Mouse (Mus musculus) lung, postnatal 10 days (tissue): ENCODE measurements around the gene Ablim2.
A peak's percentile ranks its signal among the peaks of the same experiment; 100 is the strongest.

Source experiments
- DNase-seq: peaks from one replicate; pipeline ENCODE4 v3.0.0; 2021

Gene Ablim2

GRCm38 (mm10) chr5:35890985-35891730 lies 133.5 kb downstream of the Ablim2 start:
- DNase-seq: no peak

GRCm38 (mm10) chr5:35892363-35892762 lies 134.7 kb downstream of the Ablim2 start:
- no peak for DNase-seq

DNA sequence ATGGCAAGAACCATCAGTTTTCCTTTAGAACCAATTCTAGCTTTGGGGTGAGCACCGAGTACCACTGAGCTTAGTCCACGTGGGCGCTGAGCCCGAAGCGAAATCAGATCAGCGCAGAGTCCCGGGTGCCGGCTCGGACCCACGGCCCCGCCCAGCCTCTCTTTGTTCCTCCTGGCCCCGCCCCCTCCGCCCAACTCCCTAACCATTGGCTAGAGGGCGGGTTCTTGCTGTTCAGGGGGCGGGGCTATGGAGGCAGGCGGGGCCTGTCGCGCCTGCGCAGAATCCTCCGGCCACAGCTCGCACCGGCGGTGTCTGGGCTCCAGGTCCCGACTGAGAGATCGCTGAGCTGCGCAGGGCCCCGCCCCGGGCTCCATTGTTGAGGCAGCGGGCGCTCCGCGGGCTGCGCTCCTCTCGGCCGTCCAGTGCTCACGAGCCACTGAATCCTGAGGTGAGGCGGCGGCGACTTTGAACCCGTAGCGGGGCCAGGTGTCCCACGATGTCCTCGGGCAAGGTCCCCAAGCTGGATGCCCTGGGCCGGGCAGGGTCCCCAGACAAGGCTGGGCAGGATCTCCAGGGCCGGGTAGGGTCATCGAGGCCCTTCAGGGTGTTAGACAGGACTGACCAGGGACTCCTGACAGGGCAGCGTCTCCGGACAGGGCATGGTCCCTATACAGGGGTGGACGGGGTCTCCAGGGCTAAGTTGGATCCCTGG lies 135.6 kb downstream of the Ablim2 start, which contains the start of gene Afap1:
Afap1 (plus strand) TSS at position 227 of the 712 bp plus-strand sequence.
- peak; percentile 100 for DNase-seq

DNA sequence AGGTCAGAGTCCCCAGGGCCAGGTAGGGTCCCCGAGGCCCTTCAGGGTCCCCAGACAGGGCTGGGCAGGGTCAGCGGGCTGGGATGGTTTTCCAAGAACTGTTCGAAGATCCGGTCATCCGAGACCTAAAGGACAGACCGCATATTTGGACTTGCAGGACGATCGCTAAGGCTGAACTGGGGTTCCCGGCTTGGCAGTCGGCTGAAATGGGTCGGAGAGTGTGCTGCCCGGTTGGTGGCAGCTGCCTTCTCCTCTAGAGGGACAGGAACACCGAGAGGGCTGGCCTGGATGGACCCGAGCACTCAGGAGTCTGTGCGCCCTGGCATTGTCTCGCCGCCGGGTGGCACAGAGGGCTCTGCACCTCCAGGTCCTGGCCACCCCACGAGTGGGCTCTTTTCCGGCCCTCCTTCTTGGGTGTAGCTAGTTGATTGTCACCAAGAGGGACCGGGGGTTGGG lies 136.2 kb downstream of the Ablim2 start:
- DNase-seq: peak; percentile 86

DNA sequence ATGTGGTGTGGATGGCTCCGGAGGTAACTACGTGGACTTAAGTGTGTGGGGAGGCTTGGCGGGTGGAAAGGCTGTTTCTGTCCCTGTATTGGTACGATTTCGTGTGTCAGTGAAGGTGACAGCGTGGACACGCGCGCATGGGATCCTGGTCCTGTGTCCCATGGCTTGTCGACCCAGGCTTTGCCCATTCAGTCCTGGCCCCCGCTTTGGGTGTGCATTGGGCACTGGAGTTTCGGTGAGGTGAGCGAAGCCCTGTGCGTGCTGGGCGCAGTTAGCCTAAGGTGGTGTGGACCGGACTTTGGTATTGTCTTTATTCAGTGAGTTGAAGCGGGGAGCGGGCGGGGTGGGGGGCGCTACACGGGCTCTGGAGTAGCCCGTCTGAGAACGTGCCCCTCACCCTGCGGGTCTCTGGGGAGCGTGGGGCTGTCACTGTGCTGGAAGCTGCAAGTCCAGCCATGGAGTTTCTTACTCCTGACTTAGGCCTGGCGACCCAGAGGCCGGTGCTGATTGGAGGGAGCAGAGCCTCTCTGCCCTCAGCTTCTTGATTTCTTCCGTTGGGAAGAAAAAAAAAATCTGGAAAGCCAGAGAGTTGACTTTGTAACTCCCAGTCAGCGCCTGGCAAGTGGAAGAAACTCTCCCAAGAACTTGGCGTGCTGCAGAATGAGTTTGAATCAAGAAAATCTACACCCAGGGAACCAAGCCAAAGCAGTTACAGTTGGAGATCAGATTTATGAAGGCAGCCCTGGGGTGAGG lies 136.8 kb downstream of the Ablim2 start:
- peak; percentile 58 for DNase-seq

DNA sequence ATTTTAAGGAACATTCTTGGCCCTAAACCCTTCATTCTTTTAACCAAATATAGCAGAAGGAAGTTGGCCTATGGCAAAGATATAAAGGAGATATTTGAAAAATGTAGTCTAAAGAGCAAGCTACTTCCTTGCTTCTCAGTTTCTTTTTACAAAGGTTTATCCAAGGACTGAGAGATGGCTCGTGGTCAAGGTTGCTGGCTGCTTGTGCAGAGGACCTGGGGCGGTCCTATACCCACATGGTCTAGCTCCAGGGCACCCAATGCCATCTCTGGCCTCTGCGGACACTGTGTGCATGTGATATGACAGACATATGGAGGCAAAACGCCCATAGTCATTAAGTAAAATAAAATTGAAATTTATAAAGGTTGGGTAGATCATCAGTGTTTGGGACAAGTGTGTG lies 138.2 kb downstream of the Ablim2 start:
- DNase-seq: no peak

DNA sequence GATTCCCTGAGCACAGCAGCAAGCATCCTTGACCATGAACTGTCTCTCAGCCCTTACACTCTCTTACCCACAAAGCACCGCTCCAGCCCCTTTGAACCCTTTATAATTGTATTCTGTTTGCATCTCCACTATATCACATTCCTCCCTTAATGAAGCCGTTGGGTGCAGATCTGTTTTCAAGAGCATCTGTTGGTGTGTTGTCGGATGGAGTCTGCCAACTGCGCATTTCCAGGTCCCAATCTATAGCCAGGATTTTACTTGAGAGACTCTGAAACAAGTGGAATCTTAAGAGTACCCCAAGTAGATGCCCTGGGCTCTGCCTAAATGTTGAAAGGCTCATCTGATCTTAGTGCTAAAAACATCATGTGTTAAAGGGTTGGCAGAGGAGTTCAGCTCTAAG lies 138.9 kb downstream of the Ablim2 start:
- no peak for DNase-seq

- DNase-seq: no peak
Observed at GRCm38 (mm10) chr5:35897147-35897546, 139.5 kb downstream of the Ablim2 start.

DNA sequence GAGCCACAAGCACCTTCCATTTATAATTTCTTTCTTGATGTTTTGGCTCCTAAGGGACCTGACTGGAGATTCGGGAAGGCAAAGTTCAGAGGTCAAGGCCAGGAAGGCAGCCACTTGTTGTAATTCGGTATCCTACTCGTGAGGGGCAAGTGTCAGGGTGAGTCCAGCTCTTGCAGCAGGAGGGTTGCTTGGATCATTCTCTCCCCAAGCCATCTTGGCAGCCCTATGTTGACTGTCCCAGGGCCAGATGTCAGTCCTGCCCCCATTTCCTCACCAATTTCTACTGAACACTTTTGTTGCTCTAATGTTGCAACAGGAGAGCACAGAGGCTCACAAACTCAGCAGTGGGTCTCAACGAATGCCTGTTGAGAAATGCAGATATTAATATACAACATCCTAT lies 140.4 kb downstream of the Ablim2 start:
- DNase-seq: peak; percentile 41

GRCm38 (mm10) chr5:35898994-35899393 lies 141.3 kb downstream of the Ablim2 start:
- DNase-seq: no peak

DNA sequence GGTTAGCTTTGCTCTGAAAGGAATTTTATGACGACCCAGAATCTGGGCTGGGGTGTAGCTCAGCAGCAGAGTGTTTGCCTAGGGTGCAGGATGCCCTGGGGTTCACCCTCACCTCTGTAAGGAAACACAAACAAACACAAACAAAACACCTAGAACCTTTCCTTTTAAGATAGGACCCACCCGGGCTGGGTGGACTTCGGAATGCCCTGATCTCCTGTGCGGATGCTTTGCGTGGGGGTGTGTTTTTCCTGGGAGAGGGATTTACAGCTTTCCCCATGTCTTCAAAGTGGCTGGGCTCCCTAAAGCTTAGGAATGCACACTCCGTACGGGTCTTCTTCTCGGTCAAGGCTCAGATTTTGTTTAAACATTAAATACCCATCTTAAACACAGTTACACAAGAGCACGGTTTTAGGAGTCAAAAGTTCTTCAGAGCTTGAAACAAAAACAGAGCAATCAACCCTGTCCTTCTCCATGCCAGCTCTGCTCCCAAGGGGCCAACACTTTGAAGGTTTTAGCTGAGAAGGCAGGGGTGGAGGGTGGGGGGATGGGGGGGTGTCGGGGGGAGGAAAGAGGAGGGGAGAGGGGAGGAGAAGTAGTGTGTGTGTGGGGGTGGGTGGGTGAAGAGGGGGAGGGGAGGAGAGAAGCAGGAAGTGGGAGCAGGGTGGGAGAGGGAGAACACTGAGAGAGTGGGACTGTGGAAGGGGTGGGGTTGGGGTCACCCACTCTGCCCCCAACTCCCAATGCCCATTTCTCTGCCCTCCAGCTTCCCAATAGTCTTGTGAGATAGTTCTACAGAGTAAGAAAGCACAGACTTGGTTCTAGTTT lies 142.9 kb downstream of the Ablim2 start:
- DNase-seq: peak; percentile 29

DNA sequence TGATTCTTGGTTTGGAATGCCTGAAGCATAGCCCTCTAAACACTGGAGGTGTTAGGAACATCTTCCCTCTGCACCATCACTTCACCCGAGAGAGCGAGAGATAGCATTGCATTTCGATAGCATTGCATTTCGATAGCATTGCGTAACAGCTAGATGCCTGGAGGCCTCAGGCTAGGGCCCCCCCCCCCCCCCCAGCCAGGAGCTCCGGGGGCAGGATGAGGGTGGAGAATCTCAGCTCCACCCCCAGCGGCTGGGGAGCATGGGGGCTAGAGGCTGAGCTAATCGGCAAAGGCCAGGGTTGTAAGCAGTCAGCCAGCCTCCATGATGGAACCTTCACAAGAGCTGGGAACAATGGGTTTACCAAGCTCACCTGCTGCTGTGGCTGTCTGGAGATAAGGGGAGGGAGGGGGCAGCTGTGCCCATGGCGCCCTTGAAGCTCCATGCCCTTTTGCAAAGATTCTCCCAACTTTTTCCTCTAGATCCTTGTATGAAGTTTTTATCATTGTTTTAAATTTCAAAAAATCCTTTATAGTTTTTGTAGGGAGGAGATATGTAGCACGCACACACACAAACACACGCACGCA lies 143.6 kb downstream of the Ablim2 start:
- peak; percentile 51 for DNase-seq

GRCm38 (mm10) chr5:35903456-35903855 lies 145.8 kb downstream of the Ablim2 start:
- DNase-seq: no peak

GRCm38 (mm10) chr5:35905283-35905682 lies 147.6 kb downstream of the Ablim2 start:
- no peak for DNase-seq

- DNase-seq: no peak
Observed at GRCm38 (mm10) chr5:35907090-35907489, 149.4 kb downstream of the Ablim2 start.

DNA sequence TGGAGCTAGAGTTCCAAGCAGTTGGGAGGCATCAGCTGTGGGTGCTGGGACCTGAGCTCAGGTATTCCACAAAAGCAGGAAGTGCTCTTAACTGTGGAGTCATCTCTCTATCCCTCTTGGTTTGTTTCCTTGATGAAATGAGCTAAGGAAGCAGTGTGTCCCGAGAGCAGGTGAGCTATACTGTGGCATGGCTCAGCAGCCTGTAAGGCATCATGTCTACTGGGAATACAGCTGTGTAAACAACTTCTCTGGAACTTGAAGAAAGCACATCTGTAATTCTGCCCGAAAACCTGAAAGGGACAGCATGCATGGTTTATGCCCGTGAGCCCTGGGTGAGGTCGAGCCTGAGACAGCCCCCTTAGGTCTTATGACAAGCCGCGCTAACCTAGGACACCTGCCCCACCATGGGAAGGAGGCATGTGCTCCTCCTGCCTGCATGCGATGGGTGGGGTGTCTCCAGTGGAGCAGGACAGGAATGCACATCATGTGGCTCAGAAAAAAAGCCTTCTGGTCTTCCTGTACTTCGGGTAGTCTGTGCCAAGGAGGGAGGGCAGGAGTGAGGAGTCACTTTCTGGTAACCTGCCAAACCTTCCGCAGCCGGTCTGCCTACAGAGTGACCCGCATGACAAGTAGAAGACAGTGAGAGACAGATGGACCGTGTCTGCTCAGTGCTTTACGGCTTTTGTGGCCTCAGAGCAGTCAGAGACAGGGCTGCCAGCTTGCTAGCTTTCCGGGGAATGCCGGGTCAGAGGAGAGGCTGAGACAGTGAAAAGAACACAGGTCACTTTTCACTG lies 150.2 kb downstream of the Ablim2 start:
- DNase-seq: peak; percentile 90

- DNase-seq: peak; percentile 42
Observed at GRCm38 (mm10) chr5:35908626-35909443, 151.2 kb downstream of the Ablim2 start.

- no peak for DNase-seq
Observed at GRCm38 (mm10) chr5:35915629-35916300, 158.1 kb downstream of the Ablim2 start.

- no peak for DNase-seq
Observed at GRCm38 (mm10) chr5:35916666-35917065, 159.0 kb downstream of the Ablim2 start.

GRCm38 (mm10) chr5:35918387-35918786 lies 160.7 kb downstream of the Ablim2 start:
- DNase-seq: peak; percentile 25
